Mouse (Mus musculus) bone marrow, adult 2 months (tissue): ENCODE data around the gene Pdilt. TPM values are rescaled to one million over a fixed set of nuclear protein-coding genes. Genes with fewer than 3 reads are reported as not detected.
"Not testable (repeated sequence)": the region's sequence is repeated elsewhere in the genome, so short reads cannot be mapped to it uniquely, and the experiment has no call there.

Source experiments
- H3K27ac ChIP-seq: fragments of 200-500 bp; 2 replicates; pipeline ENCODE4 v1.5.1; 2012; ENCODE audit warnings: low read depth, mild to moderate bottlenecking, control low read depth, inconsistent platforms, low read length; ENCODE audit not compliant: control insufficient read depth, poor library complexity, insufficient read depth
- H3K4me1 ChIP-seq: fragments of 200-500 bp; 2 replicates; pipeline ENCODE4 v1.6.1; 2011; ENCODE audit warnings: low read length; ENCODE audit not compliant: control insufficient read depth, insufficient read depth
- H3K4me3 ChIP-seq: fragments of 200-500 bp; replicated peaks from 2 replicates; pipeline ENCODE3; 2011; ENCODE audit warnings: mild to moderate bottlenecking, low read depth, low read length, control low read depth; ENCODE audit not compliant: control insufficient read depth
- CTCF ChIP-seq: fragments of 200-500 bp; IDR thresholded peaks from 2 replicates; pipeline ENCODE4 v1.5.1; 2011; ENCODE audit warnings: low read length, control low read depth; ENCODE audit not compliant: control insufficient read depth, insufficient read depth
- POLR2A ChIP-seq: fragments of 200-500 bp; IDR thresholded peaks from 2 replicates; pipeline ENCODE4 v1.6.1; 2011; ENCODE audit warnings: low read depth, mild to moderate bottlenecking, control low read depth, low read length, borderline replicate concordance; ENCODE audit not compliant: control insufficient read depth
- WGBS: fragments of 180-500 bp; shearing (Covaris S2); methylation state at CpG from one replicate; pipeline ENCODE4 v1.1.7; 2018; 5-methylcytosine and 5-hydroxymethylcytosine counted together
- polyA plus RNA-seq: library from polyadenylated mRNA; stranded (reverse); fragments of >200 nt; gene quantifications from 2 replicates; pipeline ENCODE4 v1.2.4, GENCODE M21; 2011; ENCODE audit warnings: low replicate concordance; ENCODE audit not compliant: missing spikeins, insufficient read depth, insufficient read length

Gene Pdilt
- not detected in 2 replicates for polyA plus RNA-seq

- no peak within 1 kb of the TSS for H3K27ac ChIP-seq
- WGBS, result 53% methylated on average over 4 of the region's 4 CpGs
These were observed at the start of gene Pdilt for GRCm38 (mm10) chr7:119523389-119523788. Pdilt (minus strand) TSS chr7:119523489.

GRCm38 (mm10) chr7:119562476-119562875, 39.2 kb upstream of the Pdilt start:
- not testable (repeated sequence) for H3K4me3 ChIP-seq, H3K4me1 ChIP-seq, H3K27ac ChIP-seq
- WGBS, result 77% methylated on average over 2 of the region's 2 CpGs

More at GRCm38 (mm10) chr7:119523389-119523788, at the start of gene Pdilt:
- no peak for TF ChIP-seq POLR2A
- TF ChIP-seq CTCF, result no peak
- Histone ChIP-seq H3K4me1 (no peaks in the 10 kb centered on the region), H3K4me3 (no peak within 1 kb of the TSS)

- 45% methylated on average over 4 of the region's 4 CpGs for WGBS
- Histone ChIP-seq H3K4me1 (no peaks in the 10 kb centered on the region), H3K27ac (no peak overlapping the region), H3K4me3 (no peak overlapping the region)
- TF ChIP-seq CTCF (no peak), POLR2A (no peak)
These were observed 38.2 kb upstream of the Pdilt start for GRCm38 (mm10) chr7:119561441-119561840.

GRCm38 (mm10) chr7:119560452-119560835, 37.2 kb upstream of the Pdilt start:
- TF ChIP-seq POLR2A, result no peak
- TF ChIP-seq CTCF, result no peak
- Histone ChIP-seq H3K4me3 (no peak overlapping the region), H3K27ac (no peak overlapping the region), H3K4me1 (no peaks in the 10 kb centered on the region)
- WGBS, result 68% methylated on average over 3 of the region's 3 CpGs

- H3K4me3 ChIP-seq, result no peak overlapping the region
- H3K27ac ChIP-seq, result no peak overlapping the region
- WGBS, result 75% methylated on average over 3 of the region's 3 CpGs
- no peaks in the 10 kb centered on the region for H3K4me1 ChIP-seq
- TF ChIP-seq POLR2A (no peak), CTCF (no peak)
These were observed 36.6 kb upstream of the Pdilt start for GRCm38 (mm10) chr7:119559789-119560451.

GRCm38 (mm10) chr7:119554040-119554439, 30.8 kb upstream of the Pdilt start, which contains the start of gene Acsm2:
Acsm2 (plus strand) TSS chr7:119554340.
- Histone ChIP-seq H3K4me3 (no peak within 1 kb of the TSS), H3K4me1 (no peaks in the 10 kb centered on the region), H3K27ac (no peak within 1 kb of the TSS)
- WGBS, result 74% methylated on average over 1 of the region's 1 CpGs
- TF ChIP-seq CTCF, result no peak
- TF ChIP-seq POLR2A, result no peak

GRCm38 (mm10) chr7:119550471-119551222, 27.4 kb upstream of the Pdilt start:
- 65% methylated on average over 3 of the region's 3 CpGs for WGBS
- H3K27ac ChIP-seq, result no peak overlapping the region
- H3K4me1 ChIP-seq, result no peaks in the 10 kb centered on the region
- no peak overlapping the region for H3K4me3 ChIP-seq
- no peak for TF ChIP-seq POLR2A
- TF ChIP-seq CTCF, result no peak

- no peak for TF ChIP-seq POLR2A
- TF ChIP-seq CTCF, result no peak
- Histone ChIP-seq H3K4me3 (no peak overlapping the region), H3K4me1 (no peaks in the 10 kb centered on the region), H3K27ac (no peak overlapping the region)
These were observed 22.3 kb upstream of the Pdilt start for GRCm38 (mm10) chr7:119545572-119545971.
